Mouse (Mus musculus) MEL-GATA-1-ER (cell line): Measurements from ENCODE around the gene Lct.
"Not testable (repeated sequence)": the region's sequence is repeated elsewhere in the genome, so short reads cannot be mapped to it uniquely, and the experiment has no call there.

Source experiments
- DNase-seq: peaks from one replicate; pipeline ENCODE4 v3.0.0-alpha.2; 2012; ENCODE audit warnings: low read depth; ENCODE audit errors: extremely low read depth

The Lct gene

GRCm38 (mm10) chr1:128328218-128328617, at the start of gene Lct:
Gene Lct, minus strand, starts transcription at chr1:128328318.
- no peak for DNase-seq

- no peak for DNase-seq
These were observed 48.7 kb upstream of the Lct start for GRCm38 (mm10) chr1:128376841-128377240.

- no peak for DNase-seq
These were observed 44.2 kb upstream of the Lct start for GRCm38 (mm10) chr1:128372143-128372860.

GRCm38 (mm10) chr1:128368732-128369441, 40.8 kb upstream of the Lct start:
- peak; percentile 45 for DNase-seq

- DNase-seq = no peak
These were observed 32.5 kb upstream of the Lct start for GRCm38 (mm10) chr1:128360601-128361000.

GRCm38 (mm10) chr1:128359554-128360376, 31.6 kb upstream of the Lct start, which contains the start of gene Mcm6:
Gene Mcm6, minus strand, starts transcription at chr1:128359664.
- peak; percentile 92 for DNase-seq

GRCm38 (mm10) chr1:128358916-128359553, 30.9 kb upstream of the Lct start:
- DNase-seq = peak; percentile 42

- DNase-seq = peak; percentile 26
These were observed 30.2 kb upstream of the Lct start for GRCm38 (mm10) chr1:128358276-128358675.

- DNase-seq = peak; percentile 50
These were observed 29.3 kb upstream of the Lct start for GRCm38 (mm10) chr1:128357452-128357851.

- peak; percentile 75 for DNase-seq
These were observed 25.0 kb upstream of the Lct start for GRCm38 (mm10) chr1:128353092-128353491.

GRCm38 (mm10) chr1:128344232-128344631, 16.1 kb upstream of the Lct start:
- DNase-seq = no peak

- no peak for DNase-seq
These were observed 9.7 kb upstream of the Lct start for GRCm38 (mm10) chr1:128337708-128338320.

- DNase-seq = no peak
These were observed 2.2 kb upstream of the Lct start for GRCm38 (mm10) chr1:128330313-128330712.

- no peak for DNase-seq
These were observed 953 bp downstream of the Lct start for GRCm38 (mm10) chr1:128327165-128327564.

GRCm38 (mm10) chr1:128324776-128325175, 3.3 kb downstream of the Lct start:
- no peak for DNase-seq

- DNase-seq = no peak
These were observed 5.0 kb downstream of the Lct start for GRCm38 (mm10) chr1:128323026-128323643.

GRCm38 (mm10) chr1:128319266-128319665, 8.9 kb downstream of the Lct start:
- DNase-seq = not testable (repeated sequence)

- DNase-seq = peak; percentile 56
These were observed 13.5 kb downstream of the Lct start for GRCm38 (mm10) chr1:128314665-128315064.

- no peak for DNase-seq
These were observed 19.1 kb downstream of the Lct start for GRCm38 (mm10) chr1:128309043-128309442.

GRCm38 (mm10) chr1:128303900-128304299, 24.2 kb downstream of the Lct start:
- no peak for DNase-seq
